Mouse (Mus musculus) layer of hippocampus, postnatal 10 days (tissue): Measurements from ENCODE around the gene Sorbs2. TPM values are rescaled to one million over a fixed set of nuclear protein-coding genes. Genes with fewer than 3 reads are reported as not detected.

Experiments used
- DNase-seq, 2 experiments: peaks; one replicate each; pipeline ENCODE4 v3.0.0; 2021; ENCODE audit warnings: low spot score in 2 of 2
- total RNA-seq, 2 experiments: library from RNA; stranded (reverse); gene quantifications; 2 replicates each; pipeline ENCODE4 v1.2.3; 2021

The Sorbs2 gene
- total RNA-seq, 2 experiments from 2014 or later = 132 to 149 TPM

- DNase-seq = no peak
Measured at GRCm38 (mm10) chr8:45621576-45622178, 114.1 kb downstream of the Sorbs2 start.

- DNase-seq = no peak
Measured at GRCm38 (mm10) chr8:45626406-45626805, 118.8 kb downstream of the Sorbs2 start.

DNA sequence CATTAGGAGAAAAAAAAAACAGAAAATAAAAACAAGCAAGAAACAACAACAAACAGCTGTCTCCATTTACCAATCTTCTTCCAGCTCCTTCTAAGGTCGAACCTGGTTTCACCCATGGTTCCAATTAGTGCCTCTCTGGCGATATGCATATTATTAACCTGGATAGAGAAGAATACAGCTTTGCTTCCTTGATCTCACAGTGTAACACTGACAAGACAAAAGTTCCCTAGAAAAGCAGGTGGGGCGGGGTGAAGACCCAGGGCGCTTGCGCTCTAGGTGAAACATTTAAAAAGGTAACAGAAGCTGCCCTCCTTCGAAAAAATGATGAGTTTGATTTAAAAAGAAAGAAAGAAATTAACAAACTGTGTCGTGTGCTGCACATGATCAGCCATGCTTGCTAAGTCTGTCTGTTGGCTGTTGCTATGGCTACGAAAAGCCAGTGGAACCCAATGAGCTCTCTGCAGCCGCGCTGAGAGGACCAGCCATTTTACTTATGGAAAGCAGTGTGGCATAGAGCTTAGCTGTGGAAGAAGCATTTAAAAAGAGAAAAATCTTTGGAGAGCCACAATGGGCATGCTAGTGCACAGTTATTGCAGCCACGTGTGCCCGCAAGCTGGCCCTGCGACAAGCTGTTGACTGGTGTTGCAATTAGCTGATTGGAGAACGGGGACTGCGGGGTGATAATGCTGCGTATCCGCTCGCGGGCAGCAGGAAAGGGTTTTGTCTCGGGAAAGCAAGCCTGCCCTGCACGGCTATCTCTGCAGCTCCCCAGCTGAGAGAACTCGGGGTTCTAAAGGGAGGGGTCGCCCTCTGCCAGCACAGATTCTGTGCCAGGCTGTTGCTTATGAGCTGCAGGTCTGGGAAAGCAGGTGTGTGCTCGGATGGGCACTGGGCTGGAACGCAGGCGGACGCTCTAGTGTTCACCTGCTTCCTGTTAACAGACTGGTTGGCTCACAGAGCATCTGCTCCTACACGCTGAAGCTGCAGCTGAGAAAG is 120.0 kb downstream of the Sorbs2 start:
- peak; percentile 62 to 66 for DNase-seq

DNA sequence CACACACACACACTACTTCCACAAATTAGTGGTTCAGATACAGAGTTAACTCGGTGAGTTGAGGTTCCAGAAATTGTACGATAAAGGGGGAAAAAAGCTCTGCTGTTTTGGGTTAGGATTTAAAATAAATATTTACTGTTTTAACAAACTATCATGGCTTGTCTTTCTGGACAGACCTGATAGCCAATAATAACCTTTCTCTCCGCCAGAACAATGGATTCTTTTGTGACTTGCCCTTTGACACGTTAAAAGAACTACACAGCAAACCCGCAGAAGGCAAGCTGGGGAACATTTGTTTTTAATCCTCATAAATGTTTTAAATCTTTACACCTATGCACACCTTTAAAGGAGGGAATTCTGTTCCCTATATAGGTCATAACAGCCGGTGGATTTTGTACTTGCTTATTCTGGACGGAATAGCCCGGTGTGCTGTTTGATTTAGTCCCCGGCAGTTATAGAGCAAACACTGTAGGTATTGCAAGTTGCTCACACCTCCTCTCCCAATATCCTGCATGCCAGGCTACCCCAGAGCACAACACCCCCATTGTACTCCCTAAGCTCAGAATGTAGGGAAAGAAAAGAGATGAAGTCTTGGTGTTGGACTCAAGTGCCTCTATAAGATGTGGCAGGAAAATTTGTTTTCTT is 121.0 kb downstream of the Sorbs2 start:
- DNase-seq = no peak

DNA sequence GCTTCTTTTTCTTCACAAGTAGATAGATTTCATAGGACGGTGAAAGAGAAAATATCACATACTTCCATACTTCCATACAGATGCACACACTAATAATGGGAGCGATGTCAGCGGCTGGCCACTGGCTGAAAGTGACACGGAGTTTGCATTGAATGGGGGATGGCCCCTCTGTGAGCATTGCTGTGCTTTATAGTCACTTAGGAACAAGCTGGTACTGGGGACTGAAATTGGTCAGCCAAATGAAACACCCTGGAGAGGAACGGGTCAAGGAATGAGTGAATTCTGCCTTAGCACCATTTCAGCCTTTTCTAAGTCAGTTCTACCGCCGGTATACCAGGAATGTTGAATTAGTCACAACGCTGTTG is 121.5 kb downstream of the Sorbs2 start:
- no peak for DNase-seq

- no peak for DNase-seq
Measured at GRCm38 (mm10) chr8:45631023-45631422, 123.4 kb downstream of the Sorbs2 start.

DNA sequence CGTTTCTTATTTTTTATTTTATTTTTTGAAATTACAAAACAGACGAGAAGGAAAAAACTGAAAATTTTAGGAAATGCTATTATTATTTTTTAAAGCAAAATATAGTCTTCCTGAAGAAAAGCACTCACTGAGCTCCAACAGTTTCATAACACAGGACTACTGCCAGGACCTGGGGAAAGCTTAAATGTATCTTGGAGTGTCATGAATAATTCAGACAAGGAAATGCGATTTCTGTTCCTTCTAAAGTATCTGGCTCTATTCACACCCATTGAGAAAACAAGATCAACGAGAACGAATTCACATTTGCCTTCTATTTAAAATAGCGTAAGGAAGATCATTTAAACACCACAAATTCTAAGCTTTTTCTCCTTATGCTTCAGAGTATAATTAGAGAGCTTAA is 127.6 kb downstream of the Sorbs2 start:
- no peak for DNase-seq

DNA sequence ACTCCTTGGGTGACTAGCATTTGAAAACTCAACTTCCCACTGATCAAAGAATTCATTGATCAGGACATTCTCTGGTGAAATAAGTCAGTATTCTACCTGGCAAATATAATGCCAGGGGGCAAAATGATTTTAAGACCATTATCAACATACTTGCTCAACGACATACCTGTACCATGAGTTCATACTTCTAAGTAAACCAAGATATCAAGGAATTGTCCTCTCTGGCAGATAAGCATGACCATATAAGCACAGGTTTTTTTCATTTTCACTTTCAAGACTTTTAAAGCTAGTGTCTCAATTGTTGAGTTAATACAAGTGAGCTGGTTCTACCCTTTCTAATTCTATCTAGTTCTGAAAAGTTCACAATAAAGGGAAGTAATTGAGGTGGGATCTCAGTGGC is 130.2 kb downstream of the Sorbs2 start:
- no peak for DNase-seq

DNA sequence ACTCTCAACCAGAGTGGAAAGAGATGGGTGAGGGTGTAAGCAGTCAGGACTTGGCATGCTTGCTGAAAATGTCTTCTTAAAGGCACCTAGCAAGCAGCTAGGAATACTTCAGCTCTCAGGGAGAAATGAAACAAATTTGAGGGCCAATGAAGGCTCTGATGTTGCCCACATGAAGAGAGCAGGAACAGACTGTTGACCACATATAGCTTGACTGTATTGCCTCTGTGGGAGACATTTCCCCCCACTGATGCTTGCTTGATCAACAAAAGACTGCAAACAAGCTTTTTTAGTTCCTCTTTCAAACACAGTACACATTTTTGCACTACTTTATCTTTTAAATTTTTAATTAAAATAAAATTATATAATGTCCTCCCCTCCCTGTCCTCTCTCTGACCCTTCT is 131.9 kb downstream of the Sorbs2 start:
- no peak for DNase-seq

- no peak for DNase-seq
Measured at GRCm38 (mm10) chr8:45644651-45645050, 137.1 kb downstream of the Sorbs2 start.

- DNase-seq = no peak
Measured at GRCm38 (mm10) chr8:45649063-45649462, 141.5 kb downstream of the Sorbs2 start.

- DNase-seq = no peak
Measured at GRCm38 (mm10) chr8:45649966-45650365, 142.4 kb downstream of the Sorbs2 start.

DNA sequence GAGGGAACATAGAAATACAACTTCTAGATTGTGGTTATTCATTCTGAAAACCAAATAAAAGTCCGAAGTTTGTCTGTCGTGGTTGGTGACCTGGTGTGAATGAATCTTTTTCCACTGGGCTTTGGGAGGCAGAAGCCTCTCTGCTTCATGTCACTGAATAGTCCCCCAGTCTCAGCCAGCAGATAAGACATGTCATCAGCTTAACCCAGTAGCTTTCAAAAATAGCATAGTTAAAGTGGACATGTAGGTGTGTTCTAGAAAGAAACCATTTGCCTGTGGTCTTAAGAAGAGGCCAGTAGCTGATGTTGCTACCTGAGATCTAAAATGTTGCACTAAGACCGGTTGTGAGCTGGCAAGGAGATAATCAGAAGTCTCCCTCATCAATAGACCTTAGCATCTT is 150.4 kb downstream of the Sorbs2 start:
- DNase-seq = no peak

GRCm38 (mm10) chr8:45658458-45659325 is 151.1 kb downstream of the Sorbs2 start:
- DNase-seq = no peak

DNA sequence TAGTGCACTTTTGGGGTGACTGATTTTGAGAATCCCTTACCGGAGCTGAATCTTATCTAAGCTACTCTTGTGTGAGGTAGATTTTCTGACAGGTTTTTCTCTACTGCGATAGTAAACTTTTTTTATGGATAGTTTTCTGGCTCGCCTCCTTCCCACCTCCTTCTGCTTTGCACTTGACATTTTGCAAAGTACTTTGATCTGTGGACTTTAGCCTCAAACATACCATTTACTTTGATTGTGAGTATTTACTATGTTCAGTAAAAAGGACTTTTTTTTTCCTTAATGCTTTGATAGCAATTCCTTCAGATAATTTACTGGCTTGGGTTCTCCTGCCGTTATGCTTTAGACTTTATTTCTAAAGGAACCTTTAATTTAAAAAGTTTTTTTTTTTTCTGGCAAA is 151.9 kb downstream of the Sorbs2 start:
- no peak for DNase-seq

DNA sequence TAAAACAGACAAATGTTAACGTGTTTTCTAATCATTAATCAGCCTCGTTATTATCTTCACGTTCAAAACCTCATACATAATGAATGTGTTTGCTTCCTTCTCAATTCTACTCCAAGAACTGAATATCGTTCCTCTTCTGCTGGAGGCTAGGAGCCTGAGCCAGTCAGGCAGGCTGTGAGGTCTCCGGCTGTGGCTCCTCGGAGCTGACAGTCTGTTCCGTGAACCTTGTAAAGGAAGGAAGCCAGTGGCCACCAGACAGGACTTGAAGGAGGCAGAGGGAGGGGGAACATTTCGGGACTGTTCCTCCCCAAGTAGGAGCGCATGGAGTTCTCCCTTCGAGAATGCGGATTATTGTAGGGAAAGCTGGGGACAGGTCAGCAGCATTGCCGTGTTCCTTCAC is 153.0 kb downstream of the Sorbs2 start:
- DNase-seq = no peak

DNA sequence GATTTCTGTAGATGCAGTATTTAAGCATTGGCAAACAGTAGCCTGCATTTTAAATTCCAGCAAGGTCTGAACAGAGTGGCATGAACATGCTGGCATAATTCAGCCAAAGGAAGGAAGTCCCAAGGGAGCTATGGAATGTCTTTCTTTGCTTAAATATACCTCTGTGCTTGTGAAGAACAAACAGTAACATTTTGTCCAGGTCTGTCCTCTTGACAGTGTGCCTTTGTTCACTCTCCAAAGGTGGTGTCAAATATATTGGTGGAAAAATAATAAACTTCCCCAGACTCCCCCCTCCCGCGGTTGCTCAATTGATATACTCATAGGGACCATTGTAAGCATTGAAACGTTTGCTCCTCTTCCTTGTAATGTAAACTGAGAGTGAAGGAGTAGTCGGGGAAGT is 154.0 kb downstream of the Sorbs2 start:
- DNase-seq = no peak

DNA sequence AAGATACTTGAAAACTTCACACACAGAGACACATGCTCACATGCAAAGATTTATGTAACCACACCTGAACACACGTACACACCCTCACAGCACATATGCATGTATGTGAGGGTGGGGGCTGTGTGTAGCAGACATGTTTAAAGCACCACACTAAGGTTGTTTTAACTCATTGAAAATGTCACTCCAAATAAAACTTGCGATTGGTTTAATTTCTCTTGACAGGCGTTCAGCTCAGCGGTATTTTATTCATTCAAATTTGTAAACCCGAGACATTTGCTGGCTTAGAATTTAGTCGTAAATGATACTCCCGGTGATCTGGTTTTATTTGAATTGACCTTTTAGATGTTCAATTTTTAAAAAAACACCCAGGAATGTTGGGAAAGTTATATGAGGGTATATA is 158.6 kb downstream of the Sorbs2 start:
- DNase-seq = no peak

GRCm38 (mm10) chr8:45673149-45673548 is 165.6 kb downstream of the Sorbs2 start:
- no peak for DNase-seq

DNA sequence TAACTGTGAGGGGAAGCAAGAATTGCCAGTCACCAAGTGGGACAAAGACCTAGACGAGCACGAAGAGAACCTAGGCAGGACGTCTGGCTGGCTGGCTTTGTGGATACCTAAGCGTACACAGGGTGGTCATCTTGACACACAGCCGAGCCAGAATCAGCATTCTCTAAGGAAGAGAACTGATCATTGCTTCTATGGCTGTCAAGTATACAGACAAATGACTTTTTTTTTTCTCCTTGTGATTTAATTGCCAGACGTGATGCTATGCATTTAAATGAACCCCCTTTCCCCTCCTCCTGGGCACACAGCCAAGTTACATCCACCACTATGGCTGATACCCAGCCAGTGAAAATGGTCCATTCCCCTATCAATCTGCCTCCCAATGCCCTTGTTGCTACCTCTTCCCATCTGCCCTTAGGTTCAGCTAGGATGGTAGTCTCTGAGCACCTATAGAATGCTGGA is 168.3 kb downstream of the Sorbs2 start:
- DNase-seq = no peak
